Mouse (Mus musculus) 3T3-L1 (cell line): ENCODE results near the gene Hbs1l.

Experiments
- DNase-seq: peaks from one replicate; pipeline ENCODE4 v3.0.0-alpha.2; 2015; ENCODE audit warnings: low read depth, low spot score

Hbs1l gene

GRCm38 (mm10) chr10:21295759-21296621, at the start of gene Hbs1l:
Gene Hbs1l (plus strand): TSS chr10:21295979.
- DNase-seq, result peak; percentile 87

- no peak for DNase-seq
Observed at GRCm38 (mm10) chr10:21248556-21248955, 47.2 kb upstream of the Hbs1l start.

GRCm38 (mm10) chr10:21251881-21252534, 43.8 kb upstream of the Hbs1l start:
- no peak for DNase-seq

GRCm38 (mm10) chr10:21252800-21253199, 43.0 kb upstream of the Hbs1l start:
- DNase-seq, result no peak

- no peak for DNase-seq
Observed at GRCm38 (mm10) chr10:21254266-21255140, 41.3 kb upstream of the Hbs1l start.

GRCm38 (mm10) chr10:21257244-21257643, 38.5 kb upstream of the Hbs1l start:
- DNase-seq, result no peak

GRCm38 (mm10) chr10:21259649-21260048, 36.1 kb upstream of the Hbs1l start:
- DNase-seq, result no peak

GRCm38 (mm10) chr10:21265188-21265587, 30.6 kb upstream of the Hbs1l start:
- no peak for DNase-seq

GRCm38 (mm10) chr10:21267452-21267851, 28.3 kb upstream of the Hbs1l start:
- no peak for DNase-seq

GRCm38 (mm10) chr10:21268786-21269410, 26.9 kb upstream of the Hbs1l start:
- no peak for DNase-seq

- DNase-seq, result no peak
Observed at GRCm38 (mm10) chr10:21269920-21270319, 25.9 kb upstream of the Hbs1l start.

GRCm38 (mm10) chr10:21270905-21271304, 24.9 kb upstream of the Hbs1l start:
- no peak for DNase-seq

GRCm38 (mm10) chr10:21271310-21271709, 24.5 kb upstream of the Hbs1l start:
- no peak for DNase-seq

GRCm38 (mm10) chr10:21271785-21272184, 24.0 kb upstream of the Hbs1l start:
- DNase-seq, result no peak

GRCm38 (mm10) chr10:21287243-21288127, 8.3 kb upstream of the Hbs1l start:
- no peak for DNase-seq

- no peak for DNase-seq
Observed at GRCm38 (mm10) chr10:21291228-21291627, 4.6 kb upstream of the Hbs1l start.

GRCm38 (mm10) chr10:21294217-21294616, 1.6 kb upstream of the Hbs1l start:
- DNase-seq, result no peak

GRCm38 (mm10) chr10:21295397-21295758, 401 bp upstream of the Hbs1l start:
- DNase-seq, result no peak

GRCm38 (mm10) chr10:21298972-21299371, 3.2 kb downstream of the Hbs1l start:
- no peak for DNase-seq

- DNase-seq, result no peak
Observed at GRCm38 (mm10) chr10:21301822-21302221, 6.0 kb downstream of the Hbs1l start.
